8 mouse cellular contexts compared by ENCODE assay signal in the genomic region with DNA sequence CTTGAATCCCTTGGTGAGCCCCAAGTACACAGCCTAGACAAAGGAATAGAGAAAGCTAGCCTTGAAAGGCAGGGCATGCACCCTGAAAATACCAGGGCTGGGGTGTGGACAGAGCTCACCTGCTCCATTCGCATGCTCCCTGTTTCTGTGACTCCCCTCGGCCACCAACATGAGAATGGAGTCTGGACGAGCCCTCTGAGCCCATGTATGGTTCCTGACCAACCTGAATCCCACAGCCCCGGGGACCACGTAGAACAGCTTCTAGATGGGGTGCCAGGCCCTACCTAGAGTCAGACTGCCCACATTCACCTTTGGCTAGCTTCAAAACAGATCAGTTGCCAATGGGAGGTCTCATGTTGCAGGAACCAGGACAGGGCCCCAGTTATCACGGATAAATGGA. TPM values are rescaled to one million over a fixed set of nuclear protein-coding genes. Genes with fewer than 3 reads are reported as not detected.
DNase-seq lines count a peak whose midpoint lies in the region; ATAC-seq and TF ChIP-seq lines count a peak whose summit lies in the region.

No protein-coding gene starts in this region.

- 59% methylated on average over 6 of the region's 6 CpGs for WGBS in heart, embryonic 13.5 days
- WGBS in limb, embryonic 14.5 days: 56% methylated on average over 6 of the region's 6 CpGs

- peak overlapping the region; percentile 72; the same call in 1 of the 2 replicates for H3K4me2 ChIP-seq in heart, embryonic 13.5 days
- H3K4me2 ChIP-seq in limb, embryonic 14.5 days (replicated peaks; ENCODE audit: low read depth, low read length, severe bottlenecking): 0 out of 2 replicates have a peak overlapping the region, but pooled peaks have one; percentile 2

- H3K36me3 ChIP-seq in heart, embryonic 13.5 days: no peaks in the 10 kb centered on the region
- H3K36me3 ChIP-seq in testis, adult 2 months (ENCODE audit: control insufficient read depth, insufficient read depth, low read length): no peaks in the 10 kb centered on the region
- H3K36me3 ChIP-seq in limb, embryonic 14.5 days (ENCODE audit: control insufficient read depth, insufficient read depth, low read length): no peaks in the 10 kb centered on the region

- peak overlapping the region; percentile 79; the same call in 1 of the 2 replicates for H3K9ac ChIP-seq in heart, embryonic 13.5 days
- H3K9ac ChIP-seq in limb, embryonic 14.5 days (ENCODE audit: low read depth, low read length, severe bottlenecking): no peak overlapping the region

- no peaks in the 10 kb centered on the region for H3K27me3 ChIP-seq in heart, embryonic 13.5 days (replicated peaks)
- H3K27me3 ChIP-seq in testis, adult 2 months (ENCODE audit: control insufficient read depth, insufficient read depth, low read length): no peaks in the 10 kb centered on the region
- H3K27me3 ChIP-seq in limb, embryonic 14.5 days (ENCODE audit: control insufficient read depth, insufficient read depth, low read length): no peaks in the 10 kb centered on the region

- no peak for ATAC-seq in heart, embryonic 13.5 days (ENCODE audit: extremely low read depth, insufficient number of reproducible peaks, low FRiP score, low TSS enrichment)
- no peak for ATAC-seq in limb, embryonic 14.5 days (ENCODE audit: low FRiP score, low read depth)

- TF ChIP-seq CTCF in testis, adult 2 months (IDR thresholded peaks at IDR 0.05; ENCODE audit: control insufficient read depth, insufficient read depth, insufficient replicate concordance, low read depth, low read length): no peak

- intact Hi-C loops in heart, postnatal 14 days (cut with DNase I): loop anchor here (2.0 to 10.0 kb wide), 2 partner anchors 54 to 754 kb away; no protein-coding TSS in a partner anchor

- no peaks in the 10 kb centered on the region for H3K9me3 ChIP-seq in heart, embryonic 13.5 days
- H3K9me3 ChIP-seq in limb, embryonic 14.5 days (ENCODE audit: control insufficient read depth, low read length): no peaks in the 10 kb centered on the region

- H3K4me3 ChIP-seq in heart, embryonic 13.5 days: no peak overlapping the region
- peak overlapping the region; percentile 72 for H3K4me3 ChIP-seq in testis, adult 2 months (ENCODE audit: control insufficient read depth, low read depth, low read length)
- no peak overlapping the region for H3K4me3 ChIP-seq in limb, embryonic 14.5 days (replicated peaks; ENCODE audit: low read length)

- peak overlapping the region; percentile 66 for H3K27ac ChIP-seq in heart, embryonic 13.5 days (replicated peaks)
- peak overlapping the region; percentile 30; the same call in 1 of the 2 replicates for H3K27ac ChIP-seq in testis, adult 2 months (ENCODE audit: control insufficient read depth, insufficient read depth, low read depth, low read length)
- H3K27ac ChIP-seq in limb, embryonic 14.5 days (replicated peaks; ENCODE audit: low read depth, low read length): 0 out of 2 replicates have a peak overlapping the region, but pooled peaks have one; percentile 43

- TF ChIP-seq POLR2A in testis, adult 2 months (IDR thresholded peaks at IDR 0.05; ENCODE audit: control insufficient read depth, low read depth, low read length): no peak
- no peak for TF ChIP-seq POLR2A in limb, embryonic 14.5 days (IDR thresholded peaks at IDR 0.05; ENCODE audit: borderline replicate concordance, extremely low read depth, insufficient read depth, insufficient read length)

- no peak for DNase-seq in heart, postnatal 14 days
- DNase-seq in testis, postnatal 14 days (ENCODE audit: low spot score): no peak
- DNase-seq in limb, embryonic 14.5 days (ENCODE audit: low spot score): no peak
- no peak for DNase-seq in thymus, postnatal 14 days
- DNase-seq in adrenal gland, postnatal 36 days: no peak
- DNase-seq in layer of hippocampus, adult 9-10 months (ENCODE audit: low spot score): no peak

- H3K4me1 ChIP-seq in heart, embryonic 13.5 days: peaks cover 45% of the 10 kb centered on the region
- H3K4me1 ChIP-seq in testis, adult 2 months (ENCODE audit: control insufficient read depth, insufficient read depth, low read length): peaks cover 33% of the 10 kb centered on the region
- peaks cover 33% of the 10 kb centered on the region for H3K4me1 ChIP-seq in limb, embryonic 14.5 days (ENCODE audit: control insufficient read depth, insufficient read depth, low read length)

RNA-seq across cellular contexts. Expression of gene Cbx7, which starts 19.7 kb away (rescaled TPM):
- 1.5 TPM in 2 replicates for polyA plus RNA-seq in heart, embryonic 13.5 days (2015; fragmentation: Nextera tagmentation; extraction: Ambion mirVana)
- 1 to 10 TPM; 3.6 to 7.8 TPM for total RNA-seq in heart, postnatal 14 days (2021)
- polyA plus RNA-seq in testis, adult 2 months (2012; rRNA removed): 44.0 and 47.8 TPM in 2 replicates
- polyA plus RNA-seq in limb, embryonic 14.5 days (2012; rRNA removed): 8.5 and 9.3 TPM in 2 replicates
- polyA plus RNA-seq in limb, embryonic 14.5 days (2014; fragmentation: Nextera tagmentation; extraction: Ambion mirVana): 2.1 and 2.9 TPM in 2 replicates
- total RNA-seq in adrenal gland, postnatal 36 days (2021): 10 to 100 TPM; 11.9 to 20.6 TPM

RNA-seq across cellular contexts. Expression of gene Apobec3, which starts 59.8 kb away (rescaled TPM):
- polyA plus RNA-seq in heart, embryonic 13.5 days (2015; fragmentation: Nextera tagmentation; extraction: Ambion mirVana): 13.5 and 13.9 TPM in 2 replicates
- total RNA-seq in heart, postnatal 14 days (2021): 10 to 100 TPM; 13.0 to 14.4 TPM
- 10.8 and 11.1 TPM in 2 replicates for polyA plus RNA-seq in testis, adult 2 months (2012; rRNA removed)
- 16.0 and 18.0 TPM in 2 replicates for polyA plus RNA-seq in limb, embryonic 14.5 days (2012; rRNA removed)
- polyA plus RNA-seq in limb, embryonic 14.5 days (2014; fragmentation: Nextera tagmentation; extraction: Ambion mirVana): 12.0 and 13.2 TPM in 2 replicates
- total RNA-seq in adrenal gland, postnatal 36 days (2021): 10 to 100 TPM; 14.5 to 15.7 TPM
